Mouse (Mus musculus): ENCODE data around the gene Tsfm.

Tsfm gene

DNA sequence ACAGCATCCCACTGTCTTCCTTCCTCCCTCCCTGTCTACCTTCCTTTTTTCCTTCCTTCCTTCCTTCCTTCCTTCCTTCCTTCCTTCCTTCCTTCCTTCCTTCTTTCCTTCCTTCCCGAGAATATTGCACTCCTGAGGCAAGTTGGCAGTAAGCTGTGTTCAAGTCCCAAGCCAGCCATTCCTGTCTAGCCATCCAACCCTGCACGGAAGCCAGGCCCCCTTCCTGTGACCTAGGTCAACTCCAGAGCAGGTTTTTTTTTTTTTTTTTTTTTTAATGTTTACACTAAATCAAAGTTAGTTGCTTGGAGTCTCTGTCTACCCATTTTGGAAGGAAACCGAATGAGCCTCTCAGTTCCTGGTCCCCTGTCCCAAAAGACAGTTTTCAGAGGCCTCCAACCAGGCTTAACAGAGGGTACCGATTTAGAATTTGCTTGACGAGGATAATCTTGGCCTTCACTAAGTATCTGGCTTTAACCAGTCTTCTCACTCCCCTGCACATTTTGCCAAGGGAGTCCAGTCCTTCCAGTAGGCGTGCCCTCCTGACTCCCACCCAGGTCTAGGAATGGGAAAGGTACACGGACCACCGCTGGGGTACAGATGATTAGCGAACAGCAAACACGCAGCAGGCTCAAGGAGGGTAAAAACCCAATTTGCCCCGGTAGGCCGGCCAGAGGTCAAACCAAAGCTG is 59.1 kb downstream of the Tsfm start:
- in situ Hi-C loops (cut with MboI; ENCODE audit: unreplicated experiment in 2 of 2), result no loop called here

DNA sequence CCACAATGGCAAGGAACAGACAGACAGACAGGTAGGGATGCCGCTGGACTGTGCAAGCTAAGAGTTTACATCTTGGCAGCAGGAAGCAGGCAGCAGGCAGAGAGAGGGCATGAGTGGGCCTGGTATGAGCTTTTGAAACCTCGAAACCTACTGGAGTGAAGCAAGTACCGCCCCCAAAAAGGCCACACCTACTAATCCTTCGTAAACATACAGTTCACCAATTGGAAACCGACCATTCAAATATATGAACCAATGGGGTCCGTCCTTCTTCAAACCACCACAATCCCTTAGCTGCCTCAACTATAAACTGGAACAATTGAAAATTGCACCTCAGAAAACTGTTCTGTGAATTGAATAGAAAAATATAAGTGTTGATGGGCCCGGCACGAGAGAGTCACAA is 66.8 kb downstream of the Tsfm start:
- in situ Hi-C loops (cut with MboI; ENCODE audit: unreplicated experiment in 2 of 2), result no loop called here

- in situ Hi-C loops (cut with MboI; ENCODE audit: unreplicated experiment in 2 of 2), result no loop called here
Observed at GRCm38 (mm10) chr10:126962966-126963330, 67.7 kb downstream of the Tsfm start.

DNA sequence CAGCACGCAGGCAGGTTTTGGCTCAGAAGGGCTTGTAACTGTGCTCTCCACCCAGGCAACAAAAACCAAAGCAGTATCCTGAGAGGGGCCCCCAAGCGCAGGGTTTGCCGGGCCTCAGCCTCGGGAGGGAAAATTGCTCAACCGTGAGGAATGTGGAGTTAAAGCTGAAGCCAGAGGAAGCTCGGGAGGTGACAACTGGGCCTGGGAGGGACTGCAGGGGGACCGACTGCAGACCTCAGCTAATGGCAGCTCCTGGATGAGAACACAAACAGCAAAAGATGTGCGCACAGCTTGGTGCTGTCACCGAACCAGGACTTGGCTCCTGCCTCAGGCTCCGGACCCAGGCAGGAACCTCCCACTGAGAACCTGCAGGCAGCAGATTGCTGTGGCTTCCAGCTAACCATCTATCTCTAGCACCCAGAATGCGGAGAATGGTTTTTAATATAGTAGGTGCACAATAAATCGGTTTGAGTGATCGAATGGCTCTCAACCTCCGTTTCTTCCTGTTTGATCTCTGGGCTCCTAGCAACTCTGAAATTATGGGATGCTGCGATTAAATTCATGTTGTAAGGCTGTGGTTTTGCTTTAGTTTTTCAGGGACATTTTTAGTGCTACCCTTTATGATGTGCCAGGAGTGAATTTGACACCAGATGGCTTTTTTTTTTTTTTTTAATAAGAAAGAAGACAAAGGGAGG is 68.2 kb downstream of the Tsfm start:
- in situ Hi-C loops (cut with MboI; ENCODE audit: unreplicated experiment in 2 of 2), result no loop called here

DNA sequence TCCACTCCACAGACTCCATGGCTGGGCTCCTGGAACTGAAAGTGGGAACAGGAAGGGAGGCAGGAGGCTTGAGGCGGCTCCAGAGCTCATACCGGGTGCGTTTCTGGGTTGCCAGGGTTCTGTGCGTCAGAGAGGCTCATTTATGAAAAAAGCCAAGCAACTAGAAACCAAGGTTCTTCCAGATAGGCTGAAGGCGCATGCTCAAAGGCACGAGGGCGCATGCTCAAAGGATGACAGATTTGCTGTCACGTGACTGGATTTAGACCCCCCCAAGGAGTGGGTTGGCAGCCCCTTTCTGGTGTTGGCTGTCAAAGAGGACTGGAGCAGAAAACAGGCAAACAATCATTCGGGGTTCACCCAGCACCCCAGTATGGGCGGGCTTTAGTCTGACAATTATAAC is 68.9 kb downstream of the Tsfm start:
- in situ Hi-C loops (cut with MboI; ENCODE audit: unreplicated experiment in 2 of 2), result no loop called here
